Mouse (Mus musculus) spleen, postnatal 10 days (tissue): ENCODE measurements around the gene Abca2.
A peak's percentile ranks its signal among the peaks of the same experiment; 100 is the strongest.

Experiments
- DNase-seq, 2 experiments: peaks; one replicate each; pipeline ENCODE4 v3.0.0; 2021 to 2022; ENCODE audit warnings: low spot score in 2 of 2

Gene Abca2

DNA sequence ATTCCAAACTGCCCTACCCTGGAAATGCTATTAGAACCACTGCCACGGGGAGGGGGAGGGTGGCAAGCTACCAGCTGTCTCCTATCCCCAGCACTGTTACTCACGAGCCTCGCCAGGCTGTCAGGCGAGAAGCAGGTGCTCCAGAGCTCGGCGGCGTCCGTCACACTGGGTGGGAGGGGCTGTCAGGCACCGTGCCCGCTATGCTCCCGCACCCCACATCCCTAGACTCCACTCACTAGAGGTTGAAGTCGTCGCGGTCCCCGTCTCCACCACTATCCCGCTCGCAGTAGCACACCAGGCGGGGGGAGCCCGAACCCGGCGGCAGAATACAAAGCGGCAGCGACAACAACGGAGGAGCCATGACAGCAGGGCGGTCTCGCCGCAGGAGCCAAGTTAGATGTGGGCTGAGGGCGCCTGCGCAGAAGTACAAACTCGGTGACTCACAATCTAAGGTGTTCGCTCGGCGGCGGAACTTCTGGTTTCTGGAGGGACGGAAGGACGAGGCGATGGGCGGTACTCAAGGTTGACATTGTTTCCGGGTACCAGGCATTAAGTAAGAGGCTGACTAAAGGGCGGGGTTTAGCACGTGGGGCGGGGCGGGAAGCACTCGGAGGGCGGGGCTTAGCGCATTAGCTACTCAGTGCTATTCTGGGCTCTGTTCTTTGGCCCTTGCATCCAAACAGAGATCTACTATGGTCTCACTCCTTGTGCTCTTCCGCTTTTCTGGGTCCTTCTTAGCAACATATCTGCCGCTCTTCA is 32.2 kb downstream of the Abca2 start, which contains the start of gene Paxx:
Paxx (minus strand) TSS at position 544 of the 759 bp plus-strand sequence.
- peak; percentile 82 to 92 for DNase-seq

DNA sequence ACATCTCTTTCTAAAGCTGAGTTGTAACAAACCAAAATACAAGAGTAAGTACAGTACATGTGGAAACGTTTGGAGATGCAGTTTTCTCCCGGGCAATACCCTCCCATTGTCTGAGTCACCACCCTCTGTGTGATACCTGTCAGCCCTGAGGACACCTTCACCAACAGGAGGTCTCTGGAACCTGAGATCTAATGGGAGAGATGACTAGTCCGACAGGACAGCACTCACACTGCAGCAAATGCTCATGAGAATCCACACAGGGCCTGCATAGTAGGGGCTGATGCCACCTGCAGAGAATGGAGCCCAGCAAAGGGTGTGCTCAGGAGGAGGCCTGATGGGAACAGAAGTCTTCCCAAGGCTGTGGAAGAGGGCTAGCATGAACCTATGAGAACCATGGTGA is 32.9 kb downstream of the Abca2 start:
- DNase-seq = no peak

DNA sequence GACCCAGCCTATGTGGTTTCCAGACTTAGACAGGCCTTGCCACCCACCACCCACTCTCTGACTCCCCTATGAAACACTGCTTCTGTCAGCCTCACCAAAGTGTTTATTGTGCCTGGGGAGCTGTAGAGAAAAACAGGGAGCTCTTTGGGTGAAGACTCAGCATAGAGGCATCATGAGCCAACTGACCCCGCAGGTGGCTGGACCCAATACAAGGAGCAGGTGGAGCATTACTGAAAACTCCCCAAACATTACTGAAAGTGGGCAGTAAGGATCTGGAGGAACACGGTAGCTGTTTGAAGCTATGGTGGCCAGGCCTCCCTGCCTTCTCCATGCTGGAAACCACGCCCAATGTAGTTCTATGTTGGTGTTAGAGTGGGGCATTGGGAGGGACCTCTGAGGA is 35.1 kb downstream of the Abca2 start:
- DNase-seq = no peak

DNA sequence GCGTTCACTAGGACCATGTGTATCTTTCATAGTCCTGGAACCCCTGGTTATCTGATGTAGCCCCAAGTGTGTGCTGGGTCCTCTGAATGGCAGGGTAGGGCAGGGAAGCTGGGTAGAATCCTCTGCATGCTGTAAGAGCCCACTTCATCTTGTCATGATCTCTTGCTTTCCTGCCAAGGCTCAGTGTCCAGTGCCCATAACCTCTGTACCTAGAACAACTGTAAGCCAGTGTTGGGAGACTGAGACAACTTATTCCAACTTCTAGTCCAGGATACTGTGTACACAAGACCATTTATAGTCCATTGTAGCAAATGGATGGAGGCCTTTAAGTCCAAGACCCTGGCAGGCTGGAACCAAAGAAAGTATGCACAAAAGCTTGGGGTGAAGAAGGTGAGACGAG is 36.8 kb downstream of the Abca2 start:
- no peak for DNase-seq

DNA sequence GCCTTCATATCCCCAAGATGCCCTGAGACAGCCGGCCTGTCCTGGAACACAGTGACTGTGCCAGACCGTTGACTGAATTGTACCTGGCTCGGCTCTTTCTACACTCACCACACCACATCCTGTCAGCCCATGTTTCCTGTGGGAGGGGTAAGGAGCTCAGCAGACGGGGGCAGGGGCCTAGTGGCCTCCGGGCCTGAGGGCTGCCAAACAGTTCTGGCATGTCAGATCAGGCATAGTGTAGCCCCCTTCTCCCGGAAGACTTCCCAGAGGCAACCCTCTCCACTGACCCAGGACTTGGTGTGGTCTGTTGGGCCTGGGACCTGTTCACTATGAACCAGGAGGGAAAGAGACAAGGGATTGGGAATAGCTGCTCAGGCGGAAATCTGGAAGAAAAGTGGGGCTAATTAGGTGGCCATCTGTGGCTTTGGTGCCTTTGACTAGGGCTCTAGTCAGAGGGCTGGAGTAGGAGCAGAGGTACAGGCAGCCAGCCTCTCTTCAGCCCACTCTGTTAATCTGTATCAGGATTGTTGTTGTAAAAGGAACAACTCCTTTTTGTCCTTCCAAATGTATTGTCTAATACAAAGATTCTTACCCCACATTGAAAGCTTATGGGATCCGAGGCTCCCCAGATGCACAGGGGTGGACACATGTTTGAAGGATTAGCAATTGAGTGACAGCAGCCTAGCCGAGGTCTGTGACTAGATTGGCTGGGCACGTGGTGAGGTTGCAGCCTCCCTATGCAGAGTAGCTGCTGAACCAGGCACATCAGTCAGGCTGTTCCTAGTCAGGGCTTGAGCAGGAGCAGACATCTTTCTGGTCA is 37.5 kb downstream of the Abca2 start:
- DNase-seq = peak in 1 of 2 experiments; percentile 73

DNA sequence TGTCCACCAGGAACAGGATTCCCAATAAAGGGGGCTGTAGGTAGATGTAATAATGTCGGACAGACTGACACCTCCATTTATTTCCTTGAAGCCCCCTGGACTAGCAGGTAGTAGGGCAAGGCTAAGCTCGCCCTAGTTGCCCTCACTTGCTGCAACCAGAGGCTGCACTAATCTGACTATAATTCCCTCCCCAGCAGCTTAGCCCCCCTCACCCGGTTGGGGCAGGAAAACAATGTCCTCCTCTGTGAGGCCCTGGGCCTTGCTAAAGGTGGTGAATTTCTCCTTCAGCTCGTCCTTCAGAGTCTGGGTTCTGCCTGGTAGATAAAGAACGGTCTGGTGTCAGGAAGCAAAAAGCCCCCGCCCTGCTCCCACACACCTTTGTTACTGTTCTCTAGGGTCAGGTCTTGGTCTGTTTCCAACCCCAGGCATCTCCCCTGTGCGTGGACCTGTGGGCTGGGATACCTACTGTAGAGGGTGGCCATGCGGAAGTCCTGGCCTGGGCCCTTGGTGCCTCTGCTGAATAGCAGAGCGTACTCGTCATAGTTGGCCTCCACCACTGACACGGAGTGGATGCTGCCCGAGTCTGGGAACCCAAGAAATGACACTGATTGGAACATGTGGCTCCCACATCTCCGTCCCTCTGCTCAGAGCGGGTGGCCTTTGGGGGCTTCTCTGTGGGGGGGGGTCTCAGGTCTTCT is 39.3 kb downstream of the Abca2 start:
- DNase-seq = no peak

DNA sequence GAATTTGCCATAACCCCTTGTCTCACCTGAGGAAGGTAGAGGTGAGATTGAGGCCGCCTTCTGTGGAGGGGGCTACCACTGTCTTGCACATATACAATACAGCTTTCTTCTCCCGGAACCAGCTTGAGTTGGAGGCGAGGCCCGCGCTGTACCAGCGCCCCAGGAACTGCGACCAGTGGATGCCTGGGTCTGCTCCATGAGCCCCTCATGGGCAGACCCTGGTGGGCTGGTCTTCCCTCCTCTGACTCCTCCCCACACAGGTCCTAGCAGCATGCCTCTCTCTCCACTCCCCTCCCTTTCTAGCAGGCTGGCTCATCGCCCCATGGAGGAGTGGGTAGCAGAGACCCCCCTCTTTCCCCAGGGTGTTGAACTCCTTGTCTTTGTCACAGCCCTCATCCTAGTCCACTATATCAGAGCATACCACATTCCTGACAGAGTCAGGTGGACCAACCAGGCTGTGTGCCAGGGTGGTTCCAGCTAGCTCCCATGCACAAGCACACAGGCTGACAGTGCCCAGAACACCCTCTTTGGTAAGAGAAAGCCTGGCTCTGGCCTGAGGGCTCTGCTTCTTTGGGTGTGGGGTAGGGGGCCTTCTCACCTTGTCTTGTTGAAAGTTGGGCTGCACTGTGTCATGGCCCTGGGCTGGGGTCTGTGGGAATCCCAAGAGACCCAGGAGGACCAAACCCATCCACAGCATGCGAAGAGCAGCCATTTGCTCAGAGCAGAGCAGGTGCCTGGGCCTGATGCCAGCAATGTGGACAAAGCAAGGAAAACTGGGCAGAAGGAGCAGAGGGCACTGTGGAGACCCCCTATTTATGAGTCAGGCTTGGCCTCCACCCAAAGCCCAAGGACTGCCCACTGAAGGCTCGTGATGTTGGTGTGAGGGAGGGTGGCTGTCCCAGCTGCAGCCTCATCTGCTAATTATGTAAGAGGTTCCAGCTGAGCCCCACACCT is 40.7 kb downstream of the Abca2 start:
- DNase-seq = no peak

DNA sequence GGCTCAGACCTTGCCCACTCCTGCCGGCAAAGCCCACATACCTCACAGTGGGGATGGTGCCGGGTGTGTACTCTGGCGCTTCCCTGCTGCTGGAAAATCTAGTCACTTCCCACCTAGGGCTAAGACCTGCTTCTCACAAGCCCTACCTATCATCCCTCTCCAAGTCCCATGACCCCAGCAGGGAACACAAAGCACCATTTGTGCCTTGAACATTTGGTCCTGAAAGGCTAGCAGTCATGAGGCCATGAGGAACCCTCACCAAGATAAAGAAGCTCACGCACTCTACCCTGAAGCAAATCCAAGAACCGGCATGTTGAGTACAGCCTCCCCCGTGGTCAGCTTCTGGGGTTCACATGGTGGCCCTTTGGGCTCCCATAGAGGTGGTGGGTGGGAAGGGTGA is 41.5 kb downstream of the Abca2 start, which contains the start of gene Ptgds:
Ptgds (minus strand) TSS at position 78 of the 400 bp plus-strand sequence.
- DNase-seq = no peak

DNA sequence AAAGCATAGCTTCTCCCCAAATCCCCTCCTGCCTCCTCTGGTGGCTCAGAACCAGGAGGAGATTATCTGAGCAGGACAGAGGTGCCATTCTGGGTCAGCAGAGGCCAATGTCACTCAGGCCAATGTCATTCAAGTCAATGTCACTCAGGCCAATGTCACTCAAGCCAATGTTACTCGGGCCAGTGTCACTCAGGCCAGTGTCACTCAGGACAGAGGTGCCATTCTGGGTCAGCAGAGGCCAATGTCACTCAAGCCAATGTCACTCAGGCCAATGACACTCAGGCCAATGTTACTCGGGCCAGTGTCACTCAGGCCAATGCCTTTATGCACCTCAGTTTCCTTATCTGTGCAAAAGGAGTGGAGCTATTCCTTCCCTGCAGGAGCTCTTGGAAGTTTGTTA is 44.0 kb downstream of the Abca2 start:
- DNase-seq = no peak

DNA sequence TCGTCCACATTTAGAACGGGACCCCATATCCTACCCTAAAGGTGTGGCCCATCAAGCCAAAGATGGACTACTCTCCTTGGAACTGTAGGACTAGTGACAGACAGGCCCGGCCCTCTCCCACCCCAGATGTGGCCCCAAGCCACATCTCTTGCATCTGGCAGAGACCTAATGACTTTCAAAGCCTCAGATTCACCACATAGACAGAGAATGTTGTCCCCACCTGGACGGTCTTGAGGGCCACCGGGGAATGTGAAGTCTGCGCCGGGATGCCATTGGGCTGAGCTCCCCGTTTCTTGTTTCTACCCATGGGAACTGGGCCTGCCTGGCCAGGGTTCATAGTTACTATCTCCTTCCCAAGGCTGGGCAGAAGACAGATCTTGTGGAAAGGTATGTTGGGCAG is 49.0 kb downstream of the Abca2 start:
- no peak for DNase-seq

DNA sequence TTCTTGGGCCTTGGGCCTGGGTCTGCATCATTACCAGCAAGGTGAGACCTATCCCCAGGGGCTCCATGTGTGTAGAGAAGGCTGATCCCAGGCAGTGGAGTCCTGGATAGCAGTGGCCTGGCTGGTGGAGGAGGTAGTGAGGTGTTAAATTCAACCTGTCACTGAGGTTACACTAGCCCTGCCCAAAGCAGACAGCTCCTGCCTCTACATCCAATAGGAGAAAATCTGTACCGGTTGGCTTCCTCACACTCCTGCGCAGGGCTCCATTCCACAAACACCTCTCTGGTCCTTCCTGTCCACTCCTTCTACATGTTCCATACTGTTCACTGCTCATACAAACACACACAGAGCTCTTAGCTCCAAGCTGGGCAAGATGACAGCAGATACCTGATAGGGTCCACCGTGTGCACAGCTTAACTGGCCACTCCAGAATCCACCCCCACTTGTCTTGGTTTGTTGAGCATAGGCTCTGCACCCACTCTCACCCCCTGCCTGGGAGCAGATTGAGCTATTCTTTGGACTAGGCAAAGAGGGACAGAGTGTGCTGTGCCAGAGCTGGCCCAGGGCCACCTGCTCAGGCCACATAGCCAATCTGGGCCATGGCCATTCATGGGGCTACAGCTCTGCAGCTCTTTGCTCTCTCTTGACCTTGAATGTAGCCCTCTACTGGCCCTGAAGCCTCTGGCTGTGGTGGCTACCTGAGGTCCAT is 49.6 kb downstream of the Abca2 start:
- DNase-seq = no peak

DNA sequence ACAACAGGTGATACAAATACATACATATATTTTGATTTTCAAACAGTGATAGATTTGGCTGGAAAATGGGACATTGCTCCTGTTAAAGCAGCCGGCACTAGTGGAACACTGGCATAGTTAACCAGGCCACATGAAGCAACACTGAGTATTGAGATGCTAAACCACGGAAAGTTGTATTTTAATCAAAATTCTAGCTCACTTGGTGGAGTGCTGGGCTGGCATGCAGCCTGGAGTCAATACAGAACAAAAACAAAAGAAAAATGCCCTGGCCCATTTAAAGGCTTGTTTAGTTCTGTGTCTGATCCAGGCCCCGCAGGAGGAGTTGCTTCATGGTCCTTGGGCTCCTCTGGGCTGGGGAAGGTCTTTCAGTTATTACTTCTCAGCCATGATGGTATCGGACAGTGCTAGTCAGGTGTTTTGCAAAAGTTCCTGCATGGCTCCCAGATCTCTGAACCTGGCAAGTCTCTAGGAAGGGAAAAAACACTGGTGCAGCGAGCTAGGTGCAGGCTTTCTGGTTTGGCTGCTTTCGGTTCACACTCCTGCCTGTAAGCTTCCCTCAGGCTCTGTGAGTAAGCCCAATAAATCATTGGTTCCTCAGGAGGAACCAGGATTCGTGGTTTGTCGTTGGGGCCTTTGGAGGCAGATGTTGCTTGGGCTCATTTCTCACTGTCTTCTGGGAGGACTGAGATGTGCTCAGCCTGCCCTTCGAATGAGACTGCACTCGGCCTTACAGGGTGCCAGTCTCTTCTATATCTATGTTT is 51.2 kb downstream of the Abca2 start:
- no peak for DNase-seq

DNA sequence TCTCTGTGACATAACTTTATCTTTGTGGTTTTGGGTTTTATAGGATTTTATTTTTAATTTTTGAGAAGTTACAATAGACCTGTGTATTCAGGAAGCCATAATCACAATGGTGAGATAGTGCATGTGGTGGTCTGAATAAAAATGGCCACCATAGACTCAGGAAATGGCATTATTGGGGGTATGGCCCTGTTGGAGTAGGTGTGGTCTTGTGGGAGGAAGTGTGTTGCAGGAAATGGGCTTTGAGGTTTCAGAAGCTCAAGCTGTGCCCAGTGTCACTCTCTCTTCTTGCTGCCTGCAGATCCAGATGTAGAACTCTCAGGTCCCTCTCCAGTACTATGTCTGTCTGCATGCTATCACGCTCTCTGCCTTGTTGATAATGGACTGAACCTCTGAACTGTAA is 52.0 kb downstream of the Abca2 start:
- DNase-seq = no peak

DNA sequence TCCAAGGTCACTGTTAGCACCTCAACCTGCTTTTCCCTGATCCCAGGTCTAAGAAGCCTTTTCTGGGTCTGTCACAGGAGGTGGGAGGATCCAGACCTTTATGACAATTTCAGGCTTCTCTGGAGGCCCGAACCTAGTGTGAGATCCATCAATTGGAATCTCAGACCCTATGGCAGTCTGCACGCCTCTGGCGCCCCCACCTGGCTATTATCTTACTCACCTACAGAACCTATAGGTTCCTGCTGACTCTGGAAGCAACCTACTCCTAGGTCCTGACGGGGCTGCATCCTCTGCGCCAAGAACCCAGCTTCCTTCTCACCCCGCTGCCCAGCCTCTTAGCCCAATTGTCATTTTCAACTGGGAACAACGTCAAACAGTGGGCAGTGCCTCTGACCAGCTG is 54.5 kb downstream of the Abca2 start:
- DNase-seq = peak in 1 of 2 experiments; percentile 75

DNA sequence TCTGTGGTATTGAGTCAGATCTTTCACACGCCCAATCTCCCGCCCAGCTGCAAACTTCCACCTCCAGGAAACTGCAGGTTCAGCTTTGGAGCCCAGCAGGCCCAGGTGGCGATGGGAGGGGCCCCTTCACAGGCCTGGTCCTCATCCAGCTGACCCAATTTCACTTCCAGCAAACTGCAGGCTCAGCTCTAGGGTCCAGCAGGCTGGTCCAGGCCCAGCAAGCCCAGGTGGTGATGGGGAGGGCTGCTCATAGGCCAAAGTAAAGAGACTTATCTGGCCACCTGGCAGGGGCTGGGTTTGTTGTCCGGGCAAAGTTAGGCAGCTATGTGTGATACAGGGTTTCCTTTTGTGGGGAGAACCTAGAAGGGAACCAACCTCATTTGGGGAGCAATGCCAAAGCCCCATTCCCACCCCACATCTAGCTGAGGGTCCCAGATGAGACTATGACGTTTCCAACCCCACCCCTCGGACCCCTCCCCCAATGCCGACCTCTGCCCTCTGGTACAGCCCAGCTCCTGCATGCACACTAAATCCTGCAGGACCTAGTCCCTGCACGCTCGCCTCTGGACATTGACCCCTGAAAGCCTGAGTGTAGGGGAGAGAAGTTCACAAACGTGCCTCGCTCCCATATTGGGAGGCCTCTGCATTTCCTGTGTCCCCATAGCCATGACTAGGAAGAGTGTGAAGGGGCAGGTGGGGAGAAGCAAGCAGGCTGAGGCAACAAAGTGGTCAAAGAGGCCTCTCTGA is 56.6 kb downstream of the Abca2 start:
- DNase-seq = no peak

DNA sequence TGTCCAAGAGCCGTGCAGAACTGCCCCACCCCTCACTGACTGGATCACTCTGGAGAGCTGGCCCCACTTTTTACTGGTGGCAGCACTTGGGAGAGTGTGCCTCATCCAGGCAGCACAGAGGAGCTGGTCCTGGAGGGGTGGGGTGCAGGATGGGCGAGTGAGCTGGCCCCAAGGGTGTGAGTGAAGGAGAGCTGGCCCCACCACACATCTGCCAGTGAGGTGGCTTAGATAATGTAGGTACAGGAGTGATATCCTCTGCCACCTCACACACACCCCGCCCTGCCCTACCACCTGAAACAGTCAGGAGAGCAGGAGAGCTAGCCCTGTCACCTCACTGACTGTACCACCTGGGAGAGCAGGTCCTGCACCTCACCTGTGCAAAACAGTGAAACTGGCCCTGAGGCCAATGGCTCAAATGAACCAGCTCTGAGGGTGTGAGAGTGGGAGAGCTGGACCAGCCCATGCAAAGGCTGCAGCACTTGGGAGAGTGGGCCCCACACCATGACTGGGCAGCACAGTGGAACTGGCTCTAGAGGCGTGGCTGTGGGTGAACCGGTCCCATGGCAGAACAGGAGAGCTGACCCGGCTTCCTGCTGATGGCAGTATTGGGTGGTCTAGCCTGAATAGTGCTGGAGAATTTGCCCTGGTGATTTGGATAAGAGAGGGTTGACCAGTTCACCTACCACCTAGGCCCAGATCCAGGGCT is 59.6 kb downstream of the Abca2 start:
- DNase-seq = no peak

DNA sequence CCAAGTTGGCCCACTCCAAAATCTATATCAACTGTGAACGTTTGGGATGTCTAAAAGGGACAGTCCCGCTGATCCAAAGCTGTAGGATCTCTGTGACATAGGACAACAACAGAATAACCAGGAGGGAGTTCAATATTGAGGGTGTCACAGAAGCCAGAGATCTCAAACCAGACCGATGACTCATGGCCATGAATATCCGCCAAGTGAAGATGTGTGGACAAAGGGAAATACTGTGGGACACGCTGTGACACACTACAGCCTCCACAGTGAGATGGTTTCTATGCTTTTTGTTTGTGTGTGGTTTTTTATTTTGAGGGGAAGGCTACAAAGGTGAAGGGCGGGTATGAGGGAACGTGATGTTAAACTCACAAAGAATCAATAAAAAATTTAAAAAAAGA is 60.2 kb downstream of the Abca2 start:
- no peak for DNase-seq

DNA sequence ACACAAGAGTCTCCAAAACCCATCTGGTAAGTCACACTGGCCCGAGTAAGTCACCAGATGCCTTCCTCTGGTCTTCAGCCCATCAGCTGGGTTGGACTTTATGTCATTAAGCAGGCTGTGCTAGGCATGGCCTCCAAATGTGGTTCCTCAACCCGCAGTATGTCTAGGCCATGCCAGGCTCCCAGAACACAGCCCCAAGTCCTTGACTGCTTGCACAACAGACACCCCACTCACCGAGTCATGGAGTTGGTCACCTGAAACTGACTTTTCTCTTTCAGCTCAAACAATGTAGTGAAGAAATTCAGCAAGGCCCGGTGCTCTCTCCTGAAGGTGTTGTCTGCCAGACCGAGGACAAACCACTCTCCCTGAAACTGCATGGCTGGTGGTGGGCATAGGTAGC is 64.5 kb downstream of the Abca2 start:
- no peak for DNase-seq
